Mouse (Mus musculus) yolk sac, embryonic 10.5 days (tissue): ENCODE results near the gene Robo2.
A peak's percentile ranks its signal among the peaks of the same experiment; 100 is the strongest.
"Not testable (repeated sequence)": the region's sequence is repeated elsewhere in the genome, so short reads cannot be mapped to it uniquely, and the experiment has no call there.

ENCODE experiments used
- DNase-seq: peaks from one replicate; pipeline ENCODE4 v3.0.0-alpha.2; 2017; ENCODE audit warnings: low spot score

The Robo2 gene

GRCm38 (mm10) chr16:74061951-74062350, 349.7 kb downstream of the Robo2 start:
- DNase-seq = no peak

DNA sequence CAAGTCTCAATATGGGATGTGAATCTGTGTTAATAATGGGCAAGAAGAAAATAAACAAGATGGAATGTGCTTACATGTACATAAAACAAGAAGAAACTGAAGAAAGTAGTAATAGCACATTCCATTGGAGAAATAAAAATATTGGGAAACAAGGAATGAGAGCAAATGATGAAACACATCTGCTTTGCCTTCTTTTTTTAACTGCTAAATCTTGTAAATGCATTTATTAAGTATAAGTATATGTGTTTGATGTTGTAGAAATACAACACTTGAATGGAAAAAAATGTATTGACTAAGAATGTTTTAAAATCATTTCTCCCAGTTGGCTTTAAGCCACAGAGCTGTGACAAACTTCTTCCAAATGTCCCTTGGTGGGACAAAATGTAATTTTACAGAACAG, 350.1 kb downstream of the Robo2 start:
- no peak for DNase-seq

GRCm38 (mm10) chr16:74056886-74057285, 354.7 kb downstream of the Robo2 start:
- no peak for DNase-seq

DNA sequence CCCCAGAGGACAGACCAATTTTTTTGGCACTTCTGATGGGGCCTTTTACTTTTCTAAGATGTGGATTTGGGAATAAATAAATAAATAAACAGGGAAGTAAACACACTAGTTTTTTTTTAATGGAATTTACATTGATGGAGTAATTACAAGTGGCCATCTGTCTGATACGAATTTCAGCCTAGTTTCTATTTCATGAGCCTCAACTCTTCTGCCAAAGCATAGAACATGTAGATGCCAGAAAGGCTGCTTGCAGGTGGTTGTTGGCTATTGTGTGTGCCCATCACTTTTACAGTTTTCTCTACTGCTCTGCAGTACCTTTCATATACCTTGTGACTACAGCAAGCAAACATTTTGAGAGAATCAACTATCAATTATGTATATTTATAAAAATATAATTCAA, 355.4 kb downstream of the Robo2 start:
- DNase-seq = no peak

DNA sequence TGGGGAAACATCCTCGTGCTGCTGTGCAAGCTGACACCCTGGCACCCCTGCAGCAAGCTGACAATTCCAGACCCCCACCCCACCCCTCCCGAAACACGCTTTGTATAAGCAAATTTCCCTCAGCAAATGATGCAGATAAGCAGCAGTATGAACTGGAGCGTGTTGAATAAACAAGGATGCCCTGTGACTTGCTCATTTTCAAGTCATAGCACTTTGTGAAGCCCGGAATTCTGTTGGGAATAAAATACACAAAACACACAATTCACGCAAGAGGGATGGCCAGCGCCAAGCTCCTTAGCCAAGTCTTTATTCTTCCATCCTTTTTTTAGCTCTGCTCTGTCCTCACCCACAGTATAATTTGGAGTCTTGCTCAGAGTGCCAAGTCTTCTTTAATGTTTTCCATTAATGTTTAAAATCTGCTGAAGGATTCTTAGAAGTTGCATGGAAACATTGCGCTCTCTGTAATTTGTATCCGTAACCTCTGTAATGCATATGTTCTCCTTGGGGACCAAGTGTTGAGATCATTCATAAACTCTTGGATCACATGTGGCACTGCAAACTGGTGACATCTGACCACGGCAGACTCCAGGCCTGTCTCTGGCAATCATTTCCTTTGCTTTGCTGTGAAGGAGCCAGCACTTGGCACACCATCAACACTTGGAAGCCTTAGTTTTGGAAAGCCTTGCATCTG, 356.4 kb downstream of the Robo2 start:
- DNase-seq = no peak

DNA sequence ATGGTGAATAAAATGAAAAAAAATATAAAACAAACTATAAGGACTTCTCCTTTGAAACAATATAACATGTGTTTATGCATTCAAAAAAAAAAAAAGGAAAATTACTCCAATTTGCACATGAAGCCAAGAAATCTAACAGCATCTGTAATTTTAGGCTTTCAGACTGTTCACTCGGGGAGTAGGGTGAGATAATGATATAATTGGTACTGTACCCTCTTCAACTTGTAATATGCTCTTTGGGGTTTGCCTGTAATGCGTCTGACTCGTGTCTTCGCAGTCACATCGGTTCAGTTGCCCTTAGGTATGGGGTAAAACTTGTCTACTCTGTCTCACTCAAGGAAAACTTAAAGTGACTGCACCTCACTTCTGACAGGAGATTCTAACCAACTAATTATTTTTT, 362.2 kb downstream of the Robo2 start:
- no peak for DNase-seq

- DNase-seq = no peak
Observed at GRCm38 (mm10) chr16:74048980-74049379, 362.6 kb downstream of the Robo2 start.

- no peak for DNase-seq
Observed at GRCm38 (mm10) chr16:74047232-74047631, 364.4 kb downstream of the Robo2 start.

DNA sequence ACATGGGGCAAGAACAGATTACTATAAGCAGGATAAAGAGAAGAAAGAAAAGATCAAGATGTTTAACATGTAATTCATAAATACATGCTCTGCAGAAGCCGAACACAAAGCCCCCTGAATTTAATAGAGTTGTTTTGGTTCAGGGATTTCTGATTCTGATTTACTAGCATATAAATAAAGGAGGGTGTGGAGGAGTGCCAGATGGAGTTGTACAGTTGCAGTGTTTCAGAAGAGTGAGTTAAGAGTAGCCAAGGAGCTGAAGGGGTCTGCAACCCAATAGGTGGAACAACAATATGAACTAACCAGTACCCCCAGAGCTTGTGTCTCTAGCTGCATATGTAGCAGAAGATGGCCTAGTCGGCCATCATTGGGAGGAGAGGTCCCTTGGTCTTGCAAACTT, 370.8 kb downstream of the Robo2 start:
- DNase-seq = not testable (repeated sequence)

GRCm38 (mm10) chr16:74027822-74028221, 383.8 kb downstream of the Robo2 start:
- DNase-seq = no peak

DNA sequence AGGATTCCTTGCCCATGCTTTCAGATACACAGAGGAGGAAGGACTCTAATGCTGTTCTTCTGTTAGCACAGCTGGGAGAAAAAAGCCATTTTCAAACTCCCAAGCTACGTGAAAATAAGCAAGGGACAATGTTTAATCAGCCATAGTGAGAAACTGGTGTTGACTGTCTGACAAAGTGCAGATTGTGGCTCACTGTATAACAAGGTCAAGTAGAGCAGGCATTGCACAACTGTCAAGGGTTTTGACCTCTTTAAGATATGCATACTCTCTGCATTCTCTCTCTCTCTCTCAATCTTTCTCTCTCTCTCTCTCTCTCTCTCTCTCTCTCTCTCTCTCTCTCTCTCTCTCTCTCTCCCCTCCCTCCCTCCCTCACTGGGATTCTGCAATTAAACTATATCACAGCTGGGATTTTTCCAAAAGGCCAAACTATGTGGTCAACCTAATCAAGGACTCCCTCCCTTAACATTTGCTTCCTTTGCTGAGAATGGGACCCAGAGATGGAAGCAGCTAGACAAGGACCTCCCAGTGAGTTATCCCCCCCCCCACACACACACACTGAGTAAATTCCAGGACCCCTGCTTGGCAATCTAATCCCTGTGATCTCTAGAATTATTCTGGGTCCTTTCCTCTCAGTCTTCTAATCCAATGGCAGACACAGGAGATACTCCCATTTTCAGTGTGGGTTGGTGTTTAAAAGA, 389.2 kb downstream of the Robo2 start:
- DNase-seq = peak; percentile 4

GRCm38 (mm10) chr16:74005767-74006166, 405.9 kb downstream of the Robo2 start:
- DNase-seq = no peak

DNA sequence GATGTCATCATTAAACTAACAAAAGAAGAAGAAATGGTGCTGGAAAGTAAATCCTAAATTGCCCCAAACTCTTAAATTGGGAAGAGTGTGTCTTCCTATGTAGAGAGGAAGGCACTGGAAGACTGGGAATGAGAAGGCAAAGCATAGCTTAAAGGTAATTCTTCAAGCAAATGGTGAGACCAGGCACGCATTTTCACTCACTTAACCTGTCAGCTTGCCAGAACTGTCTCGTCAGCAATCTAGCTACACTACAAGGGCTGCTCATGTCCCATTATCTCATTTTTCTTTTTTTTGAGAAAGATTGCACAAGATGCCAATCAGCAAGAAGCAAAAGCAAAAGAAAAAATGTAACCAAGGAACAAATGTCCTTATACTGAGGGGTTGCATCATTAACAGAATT, 410.3 kb downstream of the Robo2 start:
- DNase-seq = no peak

GRCm38 (mm10) chr16:73991212-73991611, 420.4 kb downstream of the Robo2 start:
- no peak for DNase-seq

DNA sequence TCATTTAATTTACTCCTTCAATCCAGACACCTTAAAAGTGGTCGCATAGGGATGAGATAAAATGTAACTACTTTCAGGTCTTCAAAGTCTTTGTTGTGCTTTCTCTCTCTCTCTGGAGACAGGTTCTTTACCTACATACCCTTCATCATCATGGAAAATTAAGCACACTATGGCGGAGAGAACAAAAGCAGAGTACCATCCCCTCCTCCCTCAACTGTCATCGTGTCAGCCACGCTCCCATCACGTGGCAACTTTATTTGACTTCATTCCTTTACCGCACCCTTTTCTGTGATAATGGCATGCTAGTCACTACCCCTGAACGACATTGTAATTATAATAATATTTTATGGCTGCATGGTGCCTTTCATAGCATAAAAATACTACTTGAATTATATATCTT, 442.1 kb downstream of the Robo2 start:
- DNase-seq = no peak

DNA sequence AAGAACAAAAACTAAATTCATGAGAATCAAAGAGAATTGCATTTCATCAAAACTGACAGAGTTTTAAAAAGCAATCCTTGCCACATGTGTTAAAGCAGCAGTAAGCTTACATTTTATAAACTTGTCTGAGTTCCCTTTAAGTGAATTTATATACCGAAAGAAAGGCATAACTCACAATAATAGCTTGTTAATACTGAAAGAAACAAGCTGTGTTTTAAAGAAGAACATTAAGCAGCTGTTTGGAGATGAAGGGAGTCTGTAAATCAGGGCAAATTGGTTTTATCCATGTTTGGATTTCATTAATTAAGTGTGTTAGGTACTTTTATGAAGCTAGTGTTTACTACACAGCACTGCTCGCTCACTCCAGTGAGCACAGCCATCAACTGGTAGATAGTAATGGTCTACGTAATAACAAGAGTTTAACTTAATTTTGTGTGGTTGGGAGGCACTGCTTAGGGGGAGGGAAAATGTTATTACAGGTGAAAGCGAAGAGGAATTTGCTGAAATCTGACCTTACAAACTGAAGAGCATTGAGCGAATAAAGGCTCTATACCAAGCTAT, 447.2 kb downstream of the Robo2 start:
- DNase-seq = no peak

DNA sequence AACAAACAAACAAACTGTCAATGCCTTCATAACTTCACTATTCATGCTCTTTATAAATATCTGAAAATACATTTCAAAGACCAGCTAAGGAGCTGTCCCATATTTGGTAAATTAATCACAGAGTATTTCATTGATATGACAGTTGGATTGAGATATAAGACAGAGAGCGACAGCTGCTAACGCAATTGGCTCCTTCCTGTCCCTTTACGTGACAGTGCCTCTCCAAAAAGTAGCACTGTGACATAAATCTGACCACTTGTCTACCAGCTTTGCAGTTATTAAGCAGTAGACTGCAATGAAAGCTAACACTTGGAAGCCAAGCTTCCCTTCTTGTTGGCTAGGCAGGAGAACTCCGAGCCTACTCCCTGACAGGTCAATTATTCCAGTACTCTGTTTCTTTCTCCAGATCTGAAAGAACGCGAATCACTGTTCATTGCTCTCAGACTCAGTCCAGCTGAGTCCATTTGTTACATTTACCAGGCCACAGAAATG, 452.1 kb downstream of the Robo2 start:
- DNase-seq = no peak

- DNase-seq = no peak
Observed at GRCm38 (mm10) chr16:73958524-73958846, 453.1 kb downstream of the Robo2 start.

DNA sequence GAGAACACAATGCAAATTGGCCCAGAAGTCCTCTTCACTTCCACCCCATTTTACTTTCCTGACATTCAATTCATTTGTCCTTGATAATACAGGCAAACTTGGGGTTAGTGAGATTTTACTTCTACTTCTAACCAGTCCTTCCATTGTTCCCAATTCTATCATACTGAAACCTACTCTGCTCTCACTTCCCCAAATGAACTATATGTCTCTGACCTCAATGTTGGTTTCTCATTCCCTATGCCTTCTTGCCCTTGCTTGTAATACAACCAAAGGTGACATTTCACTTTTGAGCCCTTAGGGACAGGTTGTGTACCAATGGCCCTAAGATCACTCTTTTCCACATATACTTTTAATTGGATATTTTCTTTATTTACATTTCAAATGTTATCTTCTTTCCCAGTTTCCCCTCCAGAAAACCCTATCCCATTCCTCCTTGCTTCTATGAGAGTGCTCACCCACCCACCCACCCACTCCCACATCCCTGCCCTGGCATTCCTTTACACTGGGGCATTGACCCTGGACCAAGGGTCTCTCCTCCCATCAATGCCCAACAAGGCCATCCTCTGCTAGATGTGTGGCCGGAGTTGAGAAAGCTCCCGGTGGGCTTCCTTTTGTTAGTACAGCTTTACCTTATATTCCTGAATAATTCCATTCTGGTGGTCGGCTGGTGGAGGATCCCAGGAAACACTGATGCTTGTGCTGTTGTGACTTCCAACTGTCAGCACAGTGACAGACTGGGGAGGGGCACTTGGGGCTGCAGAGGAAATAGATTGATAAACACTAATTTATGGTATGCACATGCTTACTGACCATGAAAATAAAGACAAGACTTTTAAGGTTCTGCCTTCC, 453.7 kb downstream of the Robo2 start:
- no peak for DNase-seq

- DNase-seq = no peak
Observed at GRCm38 (mm10) chr16:73946171-73946570, 465.5 kb downstream of the Robo2 start.

DNA sequence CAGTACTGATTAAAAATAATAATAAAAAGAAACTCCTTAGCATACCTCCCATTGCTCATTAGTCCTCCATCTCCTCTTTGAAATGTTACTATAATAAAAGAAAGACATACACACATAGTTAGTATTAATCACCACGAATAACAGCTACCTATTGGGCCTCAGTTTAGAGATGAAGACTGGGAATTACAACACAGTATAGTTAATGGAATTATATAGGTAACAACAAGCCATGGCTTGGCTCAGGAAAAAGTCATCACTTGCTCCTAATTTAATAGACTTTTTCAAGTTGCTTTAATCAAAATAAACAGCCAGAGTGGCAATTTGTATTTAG, 471.4 kb downstream of the Robo2 start:
- DNase-seq = no peak

GRCm38 (mm10) chr16:73939423-73940210, 472.0 kb downstream of the Robo2 start:
- no peak for DNase-seq
